Mouse (Mus musculus): ENCODE results near the gene Syt12. TPM values are rescaled to one million over a fixed set of nuclear protein-coding genes. Genes with fewer than 3 reads are reported as not detected.
A peak's percentile ranks its signal among the peaks of the same experiment; 100 is the strongest.

The Syt12 gene
- polyA plus RNA-seq, 1 experiment = 0.85 TPM

- no peaks in the 10 kb centered on the region for H3K36me3 ChIP-seq (ENCODE audit: control insufficient read depth, insufficient read depth, low read length)
- no peak overlapping the region for H3K27ac ChIP-seq (ENCODE audit: insufficient read depth, low read length)
- H3K27me3 ChIP-seq (ENCODE audit: control insufficient read depth, insufficient read depth, low read length) = 0 out of 2 replicates have a peak, but pooled peaks cover 1% of the 10 kb centered on the region
- H3K4me1 ChIP-seq (ENCODE audit: control insufficient read depth, insufficient read depth, insufficient read length) = no peaks in the 10 kb centered on the region
- WGBS = 77% methylated on average over 1 of the region's 1 CpGs
- no peak overlapping the region for H3K4me3 ChIP-seq (ENCODE audit: extremely low read depth, insufficient read depth, insufficient read length)
- no peak for DNase-seq (ENCODE audit: low read depth in 1 of 2, low spot score in 2 of 2)
- TF ChIP-seq CTCF (IDR thresholded peaks at IDR 0.05; ENCODE audit: extremely low read depth, insufficient read depth, insufficient read length, insufficient replicate concordance) (no peak), POLR2A (IDR thresholded peaks at IDR 0.05; ENCODE audit: low read depth, low read length) (no peak)
Measured at GRCm38 (mm10) chr19:4414631-4415030, 62.6 kb downstream of the Syt12 start.

- no peak for DNase-seq (ENCODE audit: low read depth in 1 of 2, low spot score in 2 of 2)
- H3K27ac ChIP-seq (ENCODE audit: insufficient read depth, low read length) = no peak overlapping the region
- TF ChIP-seq POLR2A (IDR thresholded peaks at IDR 0.05; ENCODE audit: low read depth, low read length) (no peak), CTCF (IDR thresholded peaks at IDR 0.05; ENCODE audit: extremely low read depth, insufficient read depth, insufficient read length, insufficient replicate concordance) (no peak)
- 0 out of 2 replicates have a peak, but pooled peaks cover 1% of the 10 kb centered on the region for H3K27me3 ChIP-seq (ENCODE audit: control insufficient read depth, insufficient read depth, low read length)
- H3K36me3 ChIP-seq (ENCODE audit: control insufficient read depth, insufficient read depth, low read length) = no peaks in the 10 kb centered on the region
- WGBS = 26% methylated on average over 2 of the region's 2 CpGs
- no peak overlapping the region for H3K4me3 ChIP-seq (ENCODE audit: extremely low read depth, insufficient read depth, insufficient read length)
- H3K4me1 ChIP-seq (ENCODE audit: control insufficient read depth, insufficient read depth, insufficient read length) = no peaks in the 10 kb centered on the region
Measured at GRCm38 (mm10) chr19:4409062-4409461, 68.2 kb downstream of the Syt12 start.

- no peaks in the 10 kb centered on the region for H3K36me3 ChIP-seq (ENCODE audit: control insufficient read depth, insufficient read depth, low read length)
- no peaks in the 10 kb centered on the region for H3K27me3 ChIP-seq (ENCODE audit: control insufficient read depth, insufficient read depth, low read length)
- DNase-seq (ENCODE audit: low read depth in 1 of 2, low spot score in 2 of 2) = no peak
- no peaks in the 10 kb centered on the region for H3K4me1 ChIP-seq (ENCODE audit: control insufficient read depth, insufficient read depth, insufficient read length)
- TF ChIP-seq POLR2A (IDR thresholded peaks at IDR 0.05; ENCODE audit: low read depth, low read length) = no peak
- TF ChIP-seq CTCF (IDR thresholded peaks at IDR 0.05; ENCODE audit: extremely low read depth, insufficient read depth, insufficient read length, insufficient replicate concordance) = no peak
- H3K4me3 ChIP-seq (ENCODE audit: extremely low read depth, insufficient read depth, insufficient read length) = no peak overlapping the region
- no peak overlapping the region for H3K27ac ChIP-seq (ENCODE audit: insufficient read depth, low read length)
- 87% methylated on average over 2 of the region's 2 CpGs for WGBS
Measured at GRCm38 (mm10) chr19:4404840-4405239, 72.4 kb downstream of the Syt12 start.

GRCm38 (mm10) chr19:4398959-4399358 lies 78.3 kb downstream of the Syt12 start:
- 80% methylated on average over 4 of the region's 4 CpGs for WGBS
- no peak overlapping the region for H3K4me3 ChIP-seq (ENCODE audit: extremely low read depth, insufficient read depth, insufficient read length)
- no peak for DNase-seq (ENCODE audit: low read depth in 1 of 2, low spot score in 2 of 2)

DNA sequence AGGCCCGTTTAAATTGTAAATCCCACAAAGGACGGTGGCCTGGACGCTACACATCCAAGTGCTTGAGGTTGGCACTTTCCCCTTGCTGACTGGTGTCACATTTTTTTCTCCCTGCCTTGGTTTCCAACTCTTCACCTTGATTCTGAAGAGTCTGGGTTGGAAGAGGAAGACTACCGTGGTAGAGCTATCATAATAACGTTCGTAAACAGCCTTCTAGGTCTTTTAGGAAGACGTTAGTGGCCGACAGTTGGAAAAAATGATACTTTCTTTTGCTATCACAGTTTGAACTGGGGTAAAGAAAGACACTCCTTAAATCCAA lies 78.7 kb downstream of the Syt12 start:
- H3K4me3 ChIP-seq (ENCODE audit: extremely low read depth, insufficient read depth, insufficient read length) = no peak overlapping the region; the same call in 1 of the 2 replicates
- H3K36me3 ChIP-seq (ENCODE audit: control insufficient read depth, insufficient read depth, low read length) = 0 out of 2 replicates have a peak, but pooled peaks cover under 1% of the 10 kb centered on the region
- H3K4me1 ChIP-seq (ENCODE audit: control insufficient read depth, insufficient read depth, insufficient read length) = peaks cover 8% of the 10 kb centered on the region
- 56% methylated on average over 8 of the region's 8 CpGs for WGBS
- no peak for TF ChIP-seq POLR2A (IDR thresholded peaks at IDR 0.05; ENCODE audit: low read depth, low read length)
- no peak for TF ChIP-seq CTCF (IDR thresholded peaks at IDR 0.05; ENCODE audit: extremely low read depth, insufficient read depth, insufficient read length, insufficient replicate concordance)
- H3K27me3 ChIP-seq (ENCODE audit: control insufficient read depth, insufficient read depth, low read length) = no peaks in the 10 kb centered on the region; the same call in 1 of the 2 replicates
- no peak overlapping the region; the same call in 1 of the 2 replicates for H3K27ac ChIP-seq (ENCODE audit: insufficient read depth, low read length)
- no peak for DNase-seq (ENCODE audit: low read depth in 1 of 2, low spot score in 2 of 2)

More at GRCm38 (mm10) chr19:4398959-4399358, 78.3 kb downstream of the Syt12 start:
- no peak overlapping the region for H3K27ac ChIP-seq (ENCODE audit: insufficient read depth, low read length)
- no peak for TF ChIP-seq POLR2A (IDR thresholded peaks at IDR 0.05; ENCODE audit: low read depth, low read length)
- H3K4me1 ChIP-seq (ENCODE audit: control insufficient read depth, insufficient read depth, insufficient read length) = peaks cover 8% of the 10 kb centered on the region
- H3K36me3 ChIP-seq (ENCODE audit: control insufficient read depth, insufficient read depth, low read length) = no peaks in the 10 kb centered on the region
- no peaks in the 10 kb centered on the region; the same call in 1 of the 2 replicates for H3K27me3 ChIP-seq (ENCODE audit: control insufficient read depth, insufficient read depth, low read length)

DNA sequence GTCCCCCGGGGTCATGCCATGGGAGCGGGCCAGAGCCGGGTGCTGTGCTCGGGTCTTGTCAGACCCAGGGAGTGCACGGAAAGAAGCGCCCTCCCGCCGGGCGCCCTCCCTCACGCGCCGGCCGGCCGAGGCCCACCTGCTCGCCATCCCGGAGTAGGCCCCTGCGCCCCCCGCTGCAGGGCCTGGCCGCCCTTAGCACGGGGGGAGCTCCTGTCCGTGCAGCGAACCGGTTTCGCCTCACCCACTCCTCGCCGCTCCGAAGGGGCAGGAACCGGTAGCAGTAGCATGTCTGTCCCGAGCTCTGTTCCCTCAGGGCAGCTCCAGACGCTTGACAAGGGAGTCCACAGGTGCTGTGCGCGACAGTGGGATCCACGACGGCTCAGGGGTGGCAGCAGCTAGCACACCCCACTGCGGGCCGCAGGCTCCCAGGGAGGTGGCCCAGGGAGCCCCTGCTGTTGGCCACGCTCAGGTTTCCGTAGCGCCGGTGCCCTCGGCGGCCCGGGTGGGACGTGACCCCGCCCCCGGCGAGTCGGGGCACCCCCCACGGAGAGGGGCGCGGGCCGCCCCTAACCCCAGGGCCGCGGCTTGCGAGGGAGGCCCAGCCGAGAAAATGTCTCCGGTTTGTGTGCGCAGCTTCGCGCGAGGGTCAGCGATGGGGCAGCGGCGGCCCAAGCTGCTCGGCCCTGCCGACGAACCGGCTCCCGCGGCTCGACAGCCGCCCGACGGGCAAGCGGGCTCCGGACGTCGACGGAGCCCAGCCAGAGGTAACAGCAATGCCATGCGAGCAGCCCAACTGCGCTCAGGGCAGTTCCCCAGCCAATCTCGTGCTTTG lies 79.2 kb downstream of the Syt12 start, which contains the start of gene Kdm2a:
Gene Kdm2a, minus strand, starts transcription at position 488 of the 832 bp plus-strand sequence.
- H3K36me3 ChIP-seq (ENCODE audit: control insufficient read depth, insufficient read depth, low read length) = peaks cover 2% of the 10 kb centered on the region; the same call in 1 of the 2 replicates
- H3K27me3 ChIP-seq (ENCODE audit: control insufficient read depth, insufficient read depth, low read length) = no peaks in the 10 kb centered on the region; the same call in 1 of the 2 replicates
- H3K4me3 ChIP-seq (ENCODE audit: extremely low read depth, insufficient read depth, insufficient read length) = peak within 1 kb of the TSS; percentile 96
- peak; percentile 14 to 34 for DNase-seq (ENCODE audit: low read depth in 1 of 2, low spot score in 2 of 2)
- peak within 1 kb of the TSS; percentile 52 for H3K27ac ChIP-seq (ENCODE audit: insufficient read depth, low read length)
- TF ChIP-seq CTCF (IDR thresholded peaks at IDR 0.05; ENCODE audit: extremely low read depth, insufficient read depth, insufficient read length, insufficient replicate concordance) (no peak), POLR2A (IDR thresholded peaks at IDR 0.05; ENCODE audit: low read depth, low read length) (no peak)
- peaks cover 8% of the 10 kb centered on the region for H3K4me1 ChIP-seq (ENCODE audit: control insufficient read depth, insufficient read depth, insufficient read length)
- WGBS = 6% methylated on average over 79 of the region's 82 CpGs

All from spleen, adult 2 months (tissue).